In the genomic region with DNA sequence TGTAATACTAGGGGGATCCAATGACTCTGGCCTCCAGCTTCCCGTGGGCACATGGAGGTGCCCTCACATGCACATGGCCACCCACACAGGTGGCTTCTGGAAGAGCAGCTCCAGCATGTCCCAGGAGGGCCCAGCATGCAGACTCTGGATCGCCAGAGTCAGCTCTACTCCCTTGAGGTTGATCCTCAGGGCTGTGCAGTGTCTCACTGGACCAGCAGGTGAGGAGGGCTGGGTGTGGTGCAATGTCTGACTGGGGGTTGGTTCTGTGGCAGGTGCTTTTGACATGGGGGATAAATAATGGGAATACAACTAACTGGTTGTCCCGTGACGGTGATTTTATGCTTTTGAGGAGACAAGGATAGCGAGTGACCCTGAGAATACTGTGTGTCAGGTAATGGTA, we compare ENCODE assay signal across 20 mouse cellular contexts. TPM values are rescaled to one million over a fixed set of nuclear protein-coding genes. Genes with fewer than 3 reads are reported as not detected.
DNase-seq lines count a peak whose midpoint lies in the region; ATAC-seq and TF ChIP-seq lines count a peak whose summit lies in the region.
"Had no signal": no experiment of that assay in that cellular context is flagged by ENCODE, and none has a peak within 500 bp of the region (broad histone marks: within the 10 kb centered on the region; RNA-seq: fewer than 3 reads in every experiment).

No protein-coding gene starts in this region.

- DNase-seq in heart, adult 2 months, result no peak
- DNase-seq in heart, adult 8-10 months (ENCODE audit: low spot score), result no peak
- no peak for DNase-seq in liver, postnatal 0 days
- DNase-seq in T-cell, adult 2 months (ENCODE audit: low spot score), result no peak
- DNase-seq in midbrain, postnatal 0 days (ENCODE audit: low spot score), result no peak
- DNase-seq: adrenal gland, postnatal 36 days; heart, postnatal 10 days; kidney, adult 2 months; kidney, postnatal 25 days; lung, adult 2 months; lung, postnatal 4 days had no signal

- H3K36me3 ChIP-seq in heart, adult 2 months (ENCODE audit: control insufficient read depth, insufficient read depth, low read length), result peaks cover 15% of the 10 kb centered on the region
- no peaks in the 10 kb centered on the region for H3K36me3 ChIP-seq in liver, postnatal 0 days (replicated peaks; ENCODE audit: insufficient read depth, low read length)
- H3K36me3 ChIP-seq in liver, embryonic 12.5 days, result no peaks in the 10 kb centered on the region; the same call in 1 of the 2 replicates
- peaks cover 20% of the 10 kb centered on the region for H3K36me3 ChIP-seq in limb, embryonic 15.5 days
- 0 out of 2 replicates have a peak, but pooled peaks cover 4% of the 10 kb centered on the region for H3K36me3 ChIP-seq in midbrain, postnatal 0 days (ENCODE audit: insufficient read depth, low read length)
- H3K36me3 ChIP-seq: forebrain, embryonic 15.5 days had no signal

- ATAC-seq in liver, postnatal 0 days, result no peak
- no peak for ATAC-seq in liver, embryonic 12.5 days
- no peak for ATAC-seq in limb, embryonic 15.5 days (ENCODE audit: insufficient number of reproducible peaks, low FRiP score, low TSS enrichment, low read depth)
- ATAC-seq in midbrain, postnatal 0 days (ENCODE audit: low FRiP score), result no peak
- ATAC-seq: activated CD4-positive, CD25-positive, alpha-beta regulatory T cell, adult 4 months; forebrain, embryonic 15.5 days had no signal

- H3K79me2 ChIP-seq in heart, adult 2 months (replicated peaks; ENCODE audit: control insufficient read depth, insufficient read depth, low read length), result peaks cover 2% of the 10 kb centered on the region; the same call in 1 of the 2 replicates

- no peak for TF ChIP-seq POLR2A in heart, adult 2 months (IDR thresholded peaks at IDR 0.05; ENCODE audit: insufficient read depth, low read depth, low read length)
- TF ChIP-seq POLR2A in bone marrow, adult 2 months (IDR thresholded peaks at IDR 0.05; ENCODE audit: borderline replicate concordance, control insufficient read depth, low read depth, low read length), result no peak

- H3K27ac ChIP-seq in heart, adult 2 months, result peak overlapping the region; percentile 36
- peak overlapping the region; percentile 95; the same call in 1 of the 2 replicates for H3K27ac ChIP-seq in liver, postnatal 0 days (ENCODE audit: low read depth)
- no peak overlapping the region for H3K27ac ChIP-seq in liver, embryonic 12.5 days
- no peak overlapping the region; the same call in 1 of the 2 replicates for H3K27ac ChIP-seq in bone marrow, adult 2 months (ENCODE audit: control insufficient read depth, insufficient read depth, low read depth, low read length, poor library complexity)
- H3K27ac ChIP-seq in limb, embryonic 15.5 days, result peak overlapping the region; percentile 55
- H3K27ac ChIP-seq in midbrain, postnatal 0 days (ENCODE audit: low read depth, low read length), result no peak overlapping the region
- H3K27ac ChIP-seq: forebrain, embryonic 15.5 days; hindbrain, embryonic 14.5 days; left cerebral cortex, adult 2 months had no signal

- no peak overlapping the region for H3K9ac ChIP-seq in heart, adult 2 months (ENCODE audit: low read depth, low read length)
- no peak overlapping the region for H3K9ac ChIP-seq in liver, postnatal 0 days (replicated peaks)
- no peak overlapping the region for H3K9ac ChIP-seq in liver, embryonic 12.5 days
- H3K9ac ChIP-seq in limb, embryonic 15.5 days, result no peak overlapping the region
- no peak overlapping the region for H3K9ac ChIP-seq in midbrain, postnatal 0 days (replicated peaks; ENCODE audit: low read length, poor library complexity, severe bottlenecking)
- H3K9ac ChIP-seq: forebrain, embryonic 15.5 days; hindbrain, embryonic 14.5 days had no signal

- peaks cover 65% of the 10 kb centered on the region for H3K4me1 ChIP-seq in heart, adult 2 months (ENCODE audit: control insufficient read depth, insufficient read depth, low read length)
- H3K4me1 ChIP-seq in liver, postnatal 0 days (ENCODE audit: insufficient read depth), result peaks cover 95% of the 10 kb centered on the region
- peaks cover 99% of the 10 kb centered on the region for H3K4me1 ChIP-seq in liver, embryonic 12.5 days
- peaks cover 39% of the 10 kb centered on the region for H3K4me1 ChIP-seq in bone marrow, adult 2 months (ENCODE audit: control insufficient read depth, insufficient read depth, low read length)
- peaks cover 87% of the 10 kb centered on the region for H3K4me1 ChIP-seq in limb, embryonic 15.5 days
- H3K4me1 ChIP-seq in midbrain, postnatal 0 days (ENCODE audit: insufficient read depth, low read length), result 0 out of 2 replicates have a peak, but pooled peaks cover 14% of the 10 kb centered on the region

- no peak for TF ChIP-seq EP300 in heart, adult 2 months (IDR thresholded peaks at IDR 0.05; ENCODE audit: insufficient read depth, low read depth, low read length)
- no peak for TF ChIP-seq EP300 in liver, postnatal 0 days (IDR thresholded peaks at IDR 0.05; ENCODE audit: low read depth)

- no peaks in the 10 kb centered on the region for H3K9me3 ChIP-seq in liver, postnatal 0 days (ENCODE audit: low read length)
- H3K9me3 ChIP-seq in liver, embryonic 12.5 days (replicated peaks), result no peaks in the 10 kb centered on the region
- H3K9me3 ChIP-seq in limb, embryonic 15.5 days, result no peaks in the 10 kb centered on the region
- H3K9me3 ChIP-seq in midbrain, postnatal 0 days (ENCODE audit: low read length), result no peaks in the 10 kb centered on the region
- H3K9me3 ChIP-seq: forebrain, embryonic 15.5 days had no signal

- no peaks in the 10 kb centered on the region for H3K27me3 ChIP-seq in heart, adult 2 months (ENCODE audit: control insufficient read depth, insufficient read depth, low read length)
- H3K27me3 ChIP-seq in liver, postnatal 0 days (ENCODE audit: insufficient read depth, low read length), result no peaks in the 10 kb centered on the region
- H3K27me3 ChIP-seq in liver, embryonic 12.5 days (replicated peaks), result no peaks in the 10 kb centered on the region
- no peaks in the 10 kb centered on the region for H3K27me3 ChIP-seq in limb, embryonic 15.5 days
- H3K27me3 ChIP-seq in midbrain, postnatal 0 days (ENCODE audit: insufficient read depth, low read length), result no peaks in the 10 kb centered on the region
- H3K27me3 ChIP-seq: forebrain, embryonic 15.5 days had no signal

- no peak for TF ChIP-seq CTCF in heart, adult 2 months (IDR thresholded peaks at IDR 0.05)
- no peak for TF ChIP-seq CTCF in liver, postnatal 0 days (IDR thresholded peaks at IDR 0.05; ENCODE audit: low read depth)
- 0 out of 2 replicates have a peak, but pooled peaks have one; percentile 6 for TF ChIP-seq CTCF in bone marrow, adult 2 months (IDR thresholded peaks at IDR 0.05; ENCODE audit: control insufficient read depth, insufficient read depth, low read length)
- no peak for TF ChIP-seq CTCF in midbrain, postnatal 0 days (IDR thresholded peaks at IDR 0.05)

- H3K4me2 ChIP-seq in liver, postnatal 0 days (ENCODE audit: low read depth, low read length), result no peak overlapping the region
- no peak overlapping the region for H3K4me2 ChIP-seq in liver, embryonic 12.5 days
- H3K4me2 ChIP-seq in limb, embryonic 15.5 days, result no peak overlapping the region
- no peak overlapping the region for H3K4me2 ChIP-seq in midbrain, postnatal 0 days (ENCODE audit: low read depth, low read length, poor library complexity, severe bottlenecking)
- H3K4me2 ChIP-seq: forebrain, embryonic 15.5 days; hindbrain, embryonic 14.5 days; midbrain, embryonic 11.5 days had no signal

- 93% methylated on average over 5 of the region's 5 CpGs for WGBS in heart, adult 2 months
- 79% methylated on average over 5 of the region's 5 CpGs for WGBS in liver, postnatal 0 days (ENCODE audit: insufficient replicate concordance)
- 79% methylated on average over 5 of the region's 5 CpGs for WGBS in liver, embryonic 12.5 days (ENCODE audit: insufficient replicate concordance)
- 70% methylated on average over 5 of the region's 5 CpGs for WGBS in bone marrow, adult 2 months
- 79% methylated on average over 5 of the region's 5 CpGs for WGBS in limb, embryonic 15.5 days
- 78% methylated on average over 5 of the region's 5 CpGs for WGBS in midbrain, postnatal 0 days

- intact Hi-C loops in heart, adult 2 months (cut with DNase I), result loop anchor here (5.0 kb wide), 1 partner anchor 141 kb away; no protein-coding TSS in a partner anchor

- H3K4me3 ChIP-seq in heart, adult 2 months, result no peak overlapping the region
- no peak overlapping the region for H3K4me3 ChIP-seq in liver, postnatal 0 days (ENCODE audit: low read depth, low read length)
- no peak overlapping the region for H3K4me3 ChIP-seq in liver, embryonic 12.5 days
- no peak overlapping the region for H3K4me3 ChIP-seq in bone marrow, adult 2 months (replicated peaks; ENCODE audit: control insufficient read depth, low read depth, low read length)
- H3K4me3 ChIP-seq in limb, embryonic 15.5 days, result no peak overlapping the region
- no peak overlapping the region for H3K4me3 ChIP-seq in midbrain, postnatal 0 days (ENCODE audit: low read depth, low read length)
- H3K4me3 ChIP-seq: erythroblast, embryonic 14.5 days; forebrain, embryonic 15.5 days; left cerebral cortex, adult 2 months had no signal

RNA-seq across cellular contexts. Expression of gene Zmiz1, which starts 59.7 kb away (rescaled TPM):
- total RNA-seq in heart, adult 2 months (2021), result 10 to 100 TPM; 40.7 to 42.0 TPM
- polyA plus RNA-seq in heart, adult 2 months (2012; rRNA removed), result 21.8 and 27.1 TPM in 2 replicates
- 10 to 100 TPM; 34.7 to 44.1 (median 40.4) TPM for total RNA-seq in heart, adult 8-10 months (2022)
- polyA plus RNA-seq in liver, postnatal 0 days (2015; fragmentation: Nextera tagmentation; extraction: Ambion mirVana), result 3.6 and 4.3 TPM in 2 replicates
- polyA plus RNA-seq in liver, embryonic 12.5 days (2016; fragmentation: Nextera tagmentation; extraction: Ambion mirVana), result 9.1 and 10.2 TPM in 2 replicates
- 12.6 and 27.2 TPM in 2 replicates for polyA plus RNA-seq in bone marrow, adult 2 months (2011; ENCODE audit: insufficient read depth, insufficient read length, low replicate concordance, missing spikeins)
- 41.9 and 50.5 TPM in 2 replicates for polyA plus RNA-seq in limb, embryonic 15.5 days (2015; fragmentation: Nextera tagmentation; extraction: Ambion mirVana)
- total RNA-seq in midbrain, postnatal 0 days (2014; rRNA removed), result 130 and 134 TPM in 2 replicates
- 44.0 and 51.7 TPM in 2 replicates for polyA plus RNA-seq in midbrain, postnatal 0 days (2015; fragmentation: Nextera tagmentation; extraction: Ambion mirVana)

Comparison
In these comparisons a context has a peak if more than half of its experiments do, and no peak if none do; other contexts are left out.
1. H3K27ac ChIP-seq: peak in heart, adult 2 months (single experiment), liver, postnatal 0 days (single experiment) and limb, embryonic 15.5 days (single experiment); none in liver, embryonic 12.5 days (single experiment), bone marrow, adult 2 months (single experiment) and midbrain, postnatal 0 days (single experiment).